Mouse (Mus musculus): ENCODE measurements around the gene Arhgap19. TPM values are rescaled to one million over a fixed set of nuclear protein-coding genes. Genes with fewer than 3 reads are reported as not detected.

Gene Arhgap19
- polyA plus RNA-seq, 1 experiment from 2014 or later, result 4.8 TPM

GRCm38 (mm10) chr19:41754760-41755159, 47.1 kb downstream of the Arhgap19 start:
- 30% methylated on average over 15 of the region's 15 CpGs for WGBS
- no peak overlapping the region for H3K9ac ChIP-seq (replicated peaks)
- no peak for ATAC-seq (ENCODE audit: low FRiP score)
- H3K27me3 ChIP-seq (replicated peaks), result no peaks in the 10 kb centered on the region
- no peak overlapping the region for H3K4me3 ChIP-seq (replicated peaks)
- H3K36me3 ChIP-seq, result no peaks in the 10 kb centered on the region
- no peak overlapping the region for H3K27ac ChIP-seq (replicated peaks)
- H3K4me1 ChIP-seq, result peaks cover 10% of the 10 kb centered on the region
- no peaks in the 10 kb centered on the region for H3K9me3 ChIP-seq (replicated peaks)
- no peak overlapping the region for H3K4me2 ChIP-seq

- no peaks in the 10 kb centered on the region for H3K36me3 ChIP-seq
- H3K9ac ChIP-seq (replicated peaks), result no peak overlapping the region
- H3K9me3 ChIP-seq (replicated peaks), result no peaks in the 10 kb centered on the region
- ATAC-seq (ENCODE audit: low FRiP score), result no peak
- H3K4me3 ChIP-seq (replicated peaks), result no peak overlapping the region
- peaks cover 11% of the 10 kb centered on the region for H3K4me1 ChIP-seq
- 68% methylated on average over 11 of the region's 11 CpGs for WGBS
- no peak overlapping the region for H3K4me2 ChIP-seq
- no peak overlapping the region for H3K27ac ChIP-seq (replicated peaks)
- no peaks in the 10 kb centered on the region for H3K27me3 ChIP-seq (replicated peaks)
These were observed 49.9 kb downstream of the Arhgap19 start for GRCm38 (mm10) chr19:41751906-41752305.

GRCm38 (mm10) chr19:41747436-41747835, 54.4 kb downstream of the Arhgap19 start:
- no peaks in the 10 kb centered on the region for H3K36me3 ChIP-seq
- H3K9ac ChIP-seq (replicated peaks), result no peak overlapping the region
- no peaks in the 10 kb centered on the region for H3K9me3 ChIP-seq (replicated peaks)
- ATAC-seq (ENCODE audit: low FRiP score), result no peak
- 84% methylated on average over 14 of the region's 14 CpGs for WGBS
- no peak overlapping the region for H3K4me3 ChIP-seq (replicated peaks)
- H3K4me1 ChIP-seq, result peaks cover 51% of the 10 kb centered on the region
- H3K4me2 ChIP-seq, result no peak overlapping the region
- H3K27ac ChIP-seq (replicated peaks), result no peak overlapping the region
- no peaks in the 10 kb centered on the region for H3K27me3 ChIP-seq (replicated peaks)

GRCm38 (mm10) chr19:41745941-41746557, 55.8 kb downstream of the Arhgap19 start:
- Histone ChIP-seq H3K9ac (replicated peaks) (no peak overlapping the region), H3K36me3 (no peaks in the 10 kb centered on the region), H3K4me3 (replicated peaks) (no peak overlapping the region), H3K9me3 (replicated peaks) (no peaks in the 10 kb centered on the region), H3K4me1 (peaks cover 60% of the 10 kb centered on the region), H3K27ac (replicated peaks) (peak overlapping the region; percentile 56; the same call in 1 of the 2 replicates), H3K27me3 (replicated peaks) (no peaks in the 10 kb centered on the region), H3K4me2 (no peak overlapping the region)
- ATAC-seq (ENCODE audit: low FRiP score), result peak; percentile 69
- WGBS, result 21% methylated on average over 15 of the region's 15 CpGs

GRCm38 (mm10) chr19:41743396-41743795, 58.5 kb downstream of the Arhgap19 start, which contains the start of gene Slit1:
Gene Slit1, minus strand, starts transcription at chr19:41743665.
- peak within 1 kb of the TSS; percentile 89 for H3K27ac ChIP-seq (replicated peaks)
- H3K4me2 ChIP-seq, result peak within 1 kb of the TSS; percentile 68
- H3K9ac ChIP-seq (replicated peaks), result peak within 1 kb of the TSS; percentile 91
- no peaks in the 10 kb centered on the region for H3K36me3 ChIP-seq
- ATAC-seq (ENCODE audit: low FRiP score), result peak; percentile 58
- 0% methylated on average over 41 of the region's 44 CpGs for WGBS
- peaks cover 82% of the 10 kb centered on the region for H3K4me1 ChIP-seq
- no peaks in the 10 kb centered on the region for H3K9me3 ChIP-seq (replicated peaks)
- peak within 1 kb of the TSS; percentile 75 for H3K4me3 ChIP-seq (replicated peaks)
- no peaks in the 10 kb centered on the region for H3K27me3 ChIP-seq (replicated peaks)

GRCm38 (mm10) chr19:41738896-41739295, 63.0 kb downstream of the Arhgap19 start:
- WGBS, result 11% methylated on average over 4 of the region's 4 CpGs
- Histone ChIP-seq H3K4me3 (replicated peaks) (peak overlapping the region; percentile 75), H3K27me3 (replicated peaks) (no peaks in the 10 kb centered on the region), H3K4me2 (peak overlapping the region; percentile 68), H3K9ac (replicated peaks) (peak overlapping the region; percentile 34; the same call in 1 of the 2 replicates), H3K4me1 (peaks cover 86% of the 10 kb centered on the region), H3K36me3 (no peaks in the 10 kb centered on the region), H3K9me3 (replicated peaks) (no peaks in the 10 kb centered on the region), H3K27ac (replicated peaks) (peak overlapping the region; percentile 74)
- ATAC-seq (ENCODE audit: low FRiP score), result no peak

GRCm38 (mm10) chr19:41738429-41738805, 63.4 kb downstream of the Arhgap19 start:
- peak overlapping the region; percentile 34 for H3K9ac ChIP-seq (replicated peaks)
- H3K4me1 ChIP-seq, result peaks cover 83% of the 10 kb centered on the region
- peak; percentile 7 for ATAC-seq (ENCODE audit: low FRiP score)

GRCm38 (mm10) chr19:41737657-41738428, 64.0 kb downstream of the Arhgap19 start:
- H3K36me3 ChIP-seq, result no peaks in the 10 kb centered on the region
- H3K4me3 ChIP-seq (replicated peaks), result peak overlapping the region; percentile 26
- peaks cover 77% of the 10 kb centered on the region for H3K4me1 ChIP-seq
- H3K9me3 ChIP-seq (replicated peaks), result no peaks in the 10 kb centered on the region
- H3K27me3 ChIP-seq (replicated peaks), result no peaks in the 10 kb centered on the region
- ATAC-seq (ENCODE audit: low FRiP score), result peak; percentile 31
- H3K4me2 ChIP-seq, result peak overlapping the region; percentile 68
- peak overlapping the region; percentile 74 for H3K27ac ChIP-seq (replicated peaks)
- 4% methylated on average over 18 of the region's 18 CpGs for WGBS
- peak overlapping the region; percentile 34 for H3K9ac ChIP-seq (replicated peaks)

More at GRCm38 (mm10) chr19:41738429-41738805, 63.4 kb downstream of the Arhgap19 start:
- H3K9me3 ChIP-seq (replicated peaks), result no peaks in the 10 kb centered on the region
- H3K36me3 ChIP-seq, result no peaks in the 10 kb centered on the region
- H3K27ac ChIP-seq (replicated peaks), result peak overlapping the region; percentile 74
- peak overlapping the region; percentile 26 for H3K4me3 ChIP-seq (replicated peaks)
- 9% methylated on average over 14 of the region's 14 CpGs for WGBS
- no peaks in the 10 kb centered on the region for H3K27me3 ChIP-seq (replicated peaks)
- peak overlapping the region; percentile 68 for H3K4me2 ChIP-seq

GRCm38 (mm10) chr19:41734685-41735084, 67.2 kb downstream of the Arhgap19 start:
- H3K9me3 ChIP-seq (replicated peaks), result peaks cover 6% of the 10 kb centered on the region; the same call in 1 of the 2 replicates
- 10% methylated on average over 10 of the region's 10 CpGs for WGBS
- no peaks in the 10 kb centered on the region for H3K27me3 ChIP-seq (replicated peaks)
- no peak for ATAC-seq (ENCODE audit: low FRiP score)
- no peak overlapping the region for H3K4me3 ChIP-seq (replicated peaks)
- peaks cover 5% of the 10 kb centered on the region for H3K36me3 ChIP-seq
- no peak overlapping the region for H3K4me2 ChIP-seq
- H3K4me1 ChIP-seq, result peaks cover 49% of the 10 kb centered on the region
- H3K9ac ChIP-seq (replicated peaks), result no peak overlapping the region
- no peak overlapping the region for H3K27ac ChIP-seq (replicated peaks)

- Histone ChIP-seq H3K4me1 (peaks cover 20% of the 10 kb centered on the region), H3K27me3 (replicated peaks) (no peaks in the 10 kb centered on the region), H3K9me3 (replicated peaks) (no peaks in the 10 kb centered on the region), H3K9ac (replicated peaks) (no peak overlapping the region), H3K36me3 (peaks cover 22% of the 10 kb centered on the region), H3K4me2 (no peak overlapping the region), H3K4me3 (replicated peaks) (no peak overlapping the region), H3K27ac (replicated peaks) (peak overlapping the region; percentile 73)
- 44% methylated on average over 2 of the region's 2 CpGs for WGBS
- ATAC-seq (ENCODE audit: low FRiP score), result no peak
These were observed 76.4 kb downstream of the Arhgap19 start for GRCm38 (mm10) chr19:41725491-41725890.

- Histone ChIP-seq H3K4me3 (replicated peaks) (no peak overlapping the region), H3K9ac (replicated peaks) (no peak overlapping the region), H3K4me1 (peaks cover 19% of the 10 kb centered on the region), H3K36me3 (peaks cover 22% of the 10 kb centered on the region), H3K27me3 (replicated peaks) (no peaks in the 10 kb centered on the region), H3K27ac (replicated peaks) (peak overlapping the region; percentile 73), H3K4me2 (no peak overlapping the region), H3K9me3 (replicated peaks) (no peaks in the 10 kb centered on the region)
- WGBS, result 25% methylated on average over 9 of the region's 9 CpGs
- peak; percentile 34; the same call in 1 of the 2 replicates for ATAC-seq (ENCODE audit: low FRiP score)
These were observed 76.9 kb downstream of the Arhgap19 start for GRCm38 (mm10) chr19:41724831-41725470.
